Mouse (Mus musculus) lung, embryonic 16.5 days (tissue): ENCODE data around the gene Kcnj8. TPM values are rescaled to one million over a fixed set of nuclear protein-coding genes. Genes with fewer than 3 reads are reported as not detected.

ENCODE experiments used
- ATAC-seq: fragments of 200-750 bp; cut with Nextera tagmentation; 2 replicates; pipeline ENCODE4 v1.8.0; 2017; ENCODE audit warnings: low read depth, mild to moderate bottlenecking, moderate library complexity
- H3K27ac ChIP-seq: fragments of 300-500 bp; sonication (generic); 2 replicates; pipeline ENCODE4 v1.5.1; 2014; ENCODE audit warnings: mild to moderate bottlenecking, control low read depth, low read length
- H3K27me3 ChIP-seq: fragments of 300-500 bp; sonication (generic); 2 replicates; pipeline ENCODE4 v1.6.1; 2014; ENCODE audit warnings: low read depth, low read length, mixed read lengths; ENCODE audit not compliant: control insufficient read depth, insufficient read depth
- H3K36me3 ChIP-seq: fragments of 300-500 bp; sonication (generic); 2 replicates; pipeline ENCODE4 v1.6.1; 2014; ENCODE audit warnings: low read length; ENCODE audit not compliant: control insufficient read depth, insufficient read depth
- H3K4me1 ChIP-seq: fragments of 300-500 bp; sonication (generic); replicated peaks from 2 replicates; pipeline ENCODE4 v1.6.1; 2014; ENCODE audit warnings: low read length, mixed read lengths; ENCODE audit not compliant: control insufficient read depth, insufficient read depth
- H3K4me2 ChIP-seq: fragments of 300-500 bp; sonication (generic); 2 replicates; pipeline ENCODE4 v1.6.1; 2014; ENCODE audit warnings: low read depth, low read length, control low read depth
- H3K4me3 ChIP-seq: fragments of 300-500 bp; sonication (generic); 2 replicates; pipeline ENCODE4 v1.5.1; 2014; ENCODE audit warnings: mild to moderate bottlenecking, low read length, control low read depth
- H3K9ac ChIP-seq: fragments of 300-500 bp; sonication (generic); 2 replicates; pipeline ENCODE4 v1.6.1; 2014; ENCODE audit warnings: low read length, control low read depth
- H3K9me3 ChIP-seq: fragments of 300-500 bp; sonication (generic); 2 replicates; pipeline ENCODE4 v1.6.1; 2016; ENCODE audit warnings: low read length; ENCODE audit not compliant: control insufficient read depth
- WGBS: fragments of 180-500 bp; shearing (Covaris S2); extraction: QIAGEN DNeasy Blood & Tissue Kit; methylation state at CpG from one replicate; pipeline ENCODE4 v1.1.7; 2014; 5-methylcytosine and 5-hydroxymethylcytosine counted together
- polyA plus RNA-seq: library from polyadenylated mRNA; unstranded; fragments of >200 nt; fragmentation: Nextera tagmentation; extraction: Ambion mirVana; gene quantifications from 2 replicates; pipeline ENCODE4 v1.2.1, GENCODE M21; 2015

The Kcnj8 gene
- polyA plus RNA-seq, 1 experiment from 2014 or later, result 17.8 TPM

DNA sequence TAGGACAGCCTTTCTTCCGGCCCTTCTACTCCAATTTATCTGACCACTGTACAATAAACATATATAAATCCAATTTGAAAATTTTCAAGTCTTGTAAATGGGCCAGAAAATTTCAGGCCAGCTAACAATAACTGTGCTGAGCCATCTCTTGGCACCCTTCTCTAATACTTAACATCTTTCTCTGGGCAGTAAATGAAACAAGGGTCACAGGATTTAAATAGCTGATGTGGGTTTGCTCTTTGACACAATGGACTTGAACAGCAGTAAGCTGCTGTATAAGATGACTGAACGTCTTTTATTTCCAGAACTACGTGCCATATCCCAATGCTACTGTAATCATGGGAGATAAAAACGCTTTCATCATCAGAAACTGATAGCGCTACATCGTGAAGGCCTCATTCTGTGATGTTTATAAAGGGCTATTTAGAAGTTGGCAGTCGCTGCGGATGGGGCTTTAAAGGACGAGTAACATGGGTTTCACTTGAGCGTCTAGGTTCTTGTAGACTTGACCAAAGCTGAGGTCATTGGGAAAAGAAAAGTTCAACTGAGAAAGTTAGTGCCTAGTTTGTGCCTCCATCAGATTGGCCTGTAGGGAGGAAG is 30.8 kb downstream of the Kcnj8 start:
- WGBS, result 53% methylated on average over 10 of the region's 10 CpGs

DNA sequence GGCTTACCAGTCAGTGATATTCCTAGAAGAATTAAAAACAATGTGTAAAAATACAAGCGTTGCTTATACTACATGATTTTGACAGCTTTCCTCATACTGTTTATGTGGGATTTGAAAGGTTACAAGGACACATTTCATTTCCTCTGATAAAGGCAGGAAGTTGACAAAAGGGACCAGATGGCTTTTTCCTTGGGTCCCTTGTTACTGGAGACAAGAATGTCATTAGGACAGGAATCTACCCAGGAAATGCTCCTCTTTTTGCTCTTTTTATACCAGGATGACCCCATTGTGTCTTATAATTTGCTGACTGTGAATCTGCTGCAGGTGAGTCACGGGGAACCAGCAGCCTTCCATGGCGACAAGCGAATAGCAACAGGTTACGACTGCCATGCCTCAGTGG is 31.3 kb downstream of the Kcnj8 start:
- Histone ChIP-seq H3K27me3 (no peaks in the 10 kb centered on the region), H3K27ac (peak overlapping the region; percentile 34; the same call in 1 of the 2 replicates)

More for the DNA sequence above, 30.8 kb downstream of the Kcnj8 start:
- Histone ChIP-seq H3K4me2 (no peak overlapping the region), H3K36me3 (no peaks in the 10 kb centered on the region), H3K27me3 (no peaks in the 10 kb centered on the region), H3K4me3 (no peak overlapping the region), H3K4me1 (peaks cover 23% of the 10 kb centered on the region), H3K27ac (peak overlapping the region; percentile 34; the same call in 1 of the 2 replicates), H3K9me3 (no peaks in the 10 kb centered on the region), H3K9ac (no peak overlapping the region)
- peak; percentile 46 for ATAC-seq

DNA sequence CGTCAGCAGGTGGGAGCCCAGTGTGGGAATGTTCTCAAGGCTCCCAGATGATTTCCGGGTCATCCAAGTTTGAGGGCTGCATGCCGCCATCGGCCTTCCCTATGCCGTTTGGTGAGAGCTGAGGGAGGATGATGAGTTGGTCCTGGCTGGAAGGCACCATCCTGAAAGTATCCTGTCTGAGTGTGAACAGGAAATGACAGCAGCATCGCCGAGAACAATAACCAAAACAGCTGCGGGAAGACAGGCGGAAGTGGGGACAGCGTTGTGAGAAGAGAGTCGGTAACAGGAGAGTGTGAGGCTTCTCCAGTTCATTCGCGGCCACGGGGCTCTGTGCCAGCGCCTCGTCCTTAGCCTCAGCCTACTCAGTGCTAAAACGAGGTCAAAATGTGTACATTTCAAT is 32.9 kb downstream of the Kcnj8 start:
- peak; percentile 86 for ATAC-seq
- no peaks in the 10 kb centered on the region for H3K9me3 ChIP-seq
- H3K27ac ChIP-seq, result peak overlapping the region; percentile 7; the same call in 1 of the 2 replicates
- H3K4me2 ChIP-seq, result peak overlapping the region; percentile 21
- 32% methylated on average over 17 of the region's 17 CpGs for WGBS
- no peaks in the 10 kb centered on the region for H3K36me3 ChIP-seq
- no peak overlapping the region for H3K4me3 ChIP-seq
- H3K27me3 ChIP-seq, result no peaks in the 10 kb centered on the region
- H3K4me1 ChIP-seq, result peaks cover 19% of the 10 kb centered on the region
- no peak overlapping the region for H3K9ac ChIP-seq

More for the DNA sequence above, 31.3 kb downstream of the Kcnj8 start:
- peaks cover 23% of the 10 kb centered on the region for H3K4me1 ChIP-seq
- WGBS, result 61% methylated on average over 5 of the region's 5 CpGs
- no peak overlapping the region for H3K4me2 ChIP-seq
- ATAC-seq, result no peak
- H3K4me3 ChIP-seq, result no peak overlapping the region
- H3K9ac ChIP-seq, result no peak overlapping the region
- no peaks in the 10 kb centered on the region for H3K9me3 ChIP-seq
- H3K36me3 ChIP-seq, result no peaks in the 10 kb centered on the region

GRCm38 (mm10) chr6:142533412-142533811 is 38.0 kb downstream of the Kcnj8 start:
- H3K27me3 ChIP-seq, result no peaks in the 10 kb centered on the region
- H3K27ac ChIP-seq, result no peak overlapping the region
- H3K4me3 ChIP-seq, result no peak overlapping the region
- 46% methylated on average over 5 of the region's 5 CpGs for WGBS
- ATAC-seq, result no peak
- H3K4me1 ChIP-seq, result peaks cover 15% of the 10 kb centered on the region
- no peak overlapping the region for H3K9ac ChIP-seq
- no peak overlapping the region for H3K4me2 ChIP-seq
- no peaks in the 10 kb centered on the region for H3K9me3 ChIP-seq
- no peaks in the 10 kb centered on the region for H3K36me3 ChIP-seq

- 93% methylated on average over 2 of the region's 2 CpGs for WGBS
- no peaks in the 10 kb centered on the region for H3K9me3 ChIP-seq
- no peak for ATAC-seq
- no peaks in the 10 kb centered on the region for H3K27me3 ChIP-seq
- no peak overlapping the region for H3K4me2 ChIP-seq
- H3K4me1 ChIP-seq, result peaks cover 17% of the 10 kb centered on the region; the same call in 1 of the 2 replicates
- no peak overlapping the region for H3K27ac ChIP-seq
- H3K36me3 ChIP-seq, result no peaks in the 10 kb centered on the region
- H3K9ac ChIP-seq, result no peak overlapping the region
- no peak overlapping the region for H3K4me3 ChIP-seq
These were observed 38.7 kb downstream of the Kcnj8 start for GRCm38 (mm10) chr6:142532686-142533085.

GRCm38 (mm10) chr6:142532141-142532540 is 39.3 kb downstream of the Kcnj8 start:
- WGBS, result 85% methylated on average over 17 of the region's 17 CpGs
- no peak overlapping the region for H3K4me2 ChIP-seq
- H3K27me3 ChIP-seq, result no peaks in the 10 kb centered on the region
- H3K27ac ChIP-seq, result no peak overlapping the region
- H3K36me3 ChIP-seq, result no peaks in the 10 kb centered on the region
- no peaks in the 10 kb centered on the region for H3K9me3 ChIP-seq
- no peak overlapping the region for H3K4me3 ChIP-seq
- ATAC-seq, result no peak
- H3K4me1 ChIP-seq, result peaks cover 18% of the 10 kb centered on the region; the same call in 1 of the 2 replicates
- no peak overlapping the region for H3K9ac ChIP-seq

DNA sequence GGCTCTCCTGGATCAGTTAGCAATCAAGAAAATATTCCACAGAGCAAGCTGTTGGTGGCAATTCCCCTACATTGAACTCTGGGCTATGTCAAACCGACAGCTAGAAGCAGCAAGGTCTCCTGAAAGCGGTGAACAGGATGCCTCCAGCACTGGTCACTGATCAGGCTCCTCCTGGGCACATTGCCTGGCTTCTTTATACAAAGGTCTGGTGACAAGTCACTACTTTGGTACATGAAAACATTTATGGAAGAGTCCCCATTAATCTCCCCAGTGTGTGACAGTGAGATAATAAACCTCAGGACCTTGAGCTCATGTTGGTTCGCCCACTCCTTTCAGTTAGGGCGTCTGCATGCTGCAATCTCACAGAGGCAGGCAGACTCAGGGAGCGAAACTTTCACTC is 41.0 kb downstream of the Kcnj8 start:
- no peak overlapping the region for H3K4me2 ChIP-seq
- H3K36me3 ChIP-seq, result no peaks in the 10 kb centered on the region
- peaks cover 18% of the 10 kb centered on the region; the same call in 1 of the 2 replicates for H3K4me1 ChIP-seq
- peak overlapping the region; percentile 5; the same call in 1 of the 2 replicates for H3K27ac ChIP-seq
- no peaks in the 10 kb centered on the region for H3K9me3 ChIP-seq
- 53% methylated on average over 5 of the region's 5 CpGs for WGBS
- H3K4me3 ChIP-seq, result no peak overlapping the region
- no peaks in the 10 kb centered on the region for H3K27me3 ChIP-seq
- H3K9ac ChIP-seq, result no peak overlapping the region
- peak; percentile 36; the same call in 1 of the 2 replicates for ATAC-seq

DNA sequence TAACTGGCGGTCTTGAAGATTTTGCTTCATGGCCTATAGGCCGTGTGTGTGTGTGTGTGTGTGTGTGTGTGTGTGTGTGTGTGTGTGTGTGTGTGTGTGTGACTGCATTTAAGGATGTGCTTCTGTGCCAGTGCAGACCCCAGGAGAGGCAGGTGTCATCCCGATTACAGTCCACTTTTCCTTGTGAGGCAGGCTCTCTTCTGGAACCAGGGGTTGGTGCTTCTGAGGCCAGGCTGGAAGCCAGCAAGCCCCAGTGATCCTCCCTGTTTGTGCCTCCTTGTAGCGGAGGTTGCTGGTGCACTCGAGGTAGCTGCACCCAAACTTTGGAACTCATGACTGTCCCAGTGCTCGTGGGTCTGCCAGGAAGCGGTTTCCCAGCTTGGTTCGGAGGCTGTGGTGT is 41.7 kb downstream of the Kcnj8 start:
- H3K36me3 ChIP-seq, result no peaks in the 10 kb centered on the region
- WGBS, result 73% methylated on average over 8 of the region's 8 CpGs
- H3K4me2 ChIP-seq, result no peak overlapping the region
- ATAC-seq, result no peak
- no peak overlapping the region for H3K4me3 ChIP-seq
- no peaks in the 10 kb centered on the region for H3K27me3 ChIP-seq
- H3K9me3 ChIP-seq, result no peaks in the 10 kb centered on the region
- H3K4me1 ChIP-seq, result peaks cover 18% of the 10 kb centered on the region; the same call in 1 of the 2 replicates
- H3K9ac ChIP-seq, result no peak overlapping the region
- H3K27ac ChIP-seq, result no peak overlapping the region

GRCm38 (mm10) chr6:142527931-142528562 is 43.4 kb downstream of the Kcnj8 start:
- no peak overlapping the region for H3K4me2 ChIP-seq
- H3K9me3 ChIP-seq, result no peaks in the 10 kb centered on the region
- H3K27me3 ChIP-seq, result no peaks in the 10 kb centered on the region
- no peak overlapping the region for H3K9ac ChIP-seq
- no peaks in the 10 kb centered on the region for H3K36me3 ChIP-seq
- ATAC-seq, result 0 out of 2 replicates have a peak, but pooled peaks have one; percentile 29
- WGBS, result 23% methylated on average over 1 of the region's 1 CpGs
- H3K27ac ChIP-seq, result peak overlapping the region; percentile 8; the same call in 1 of the 2 replicates
- H3K4me1 ChIP-seq, result peaks cover 18% of the 10 kb centered on the region; the same call in 1 of the 2 replicates
- H3K4me3 ChIP-seq, result no peak overlapping the region
